Mouse (Mus musculus): ENCODE data around the gene Defb42. TPM values are rescaled to one million over a fixed set of nuclear protein-coding genes. Genes with fewer than 3 reads are reported as not detected.

Defb42 gene
- 1.2 and 2.2 TPM in 2 replicates for polyA plus RNA-seq (2015; fragmentation: Nextera tagmentation; extraction: Ambion mirVana)

- Histone ChIP-seq H3K4me1 (ENCODE audit: control insufficient read depth, insufficient read depth, low read length) (no peaks in the 10 kb centered on the region), H3K4me2 (ENCODE audit: low read depth, low read length) (no peak within 1 kb of the TSS), H3K27me3 (ENCODE audit: control insufficient read depth, insufficient read depth, low read length) (no peaks in the 10 kb centered on the region), H3K36me3 (ENCODE audit: control insufficient read depth, insufficient read depth) (no peaks in the 10 kb centered on the region), H3K27ac (ENCODE audit: low read length) (no peak within 1 kb of the TSS), H3K9me3 (replicated peaks; ENCODE audit: control insufficient read depth, low read length) (no peaks in the 10 kb centered on the region), H3K9ac (ENCODE audit: low read length) (no peak within 1 kb of the TSS), H3K4me3 (ENCODE audit: low read length) (no peak within 1 kb of the TSS)
- ATAC-seq (replicated peaks; ENCODE audit: extremely low read depth, insufficient read depth, low FRiP score): no peak
- 58% methylated on average over 3 of the region's 3 CpGs for WGBS
Measured at GRCm38 (mm10) chr14:63046691-63047090, at the start of gene Defb42. Defb42 (plus strand) TSS chr14:63046991.

- H3K4me2 ChIP-seq (ENCODE audit: low read depth, low read length): no peak within 1 kb of the TSS
- no peaks in the 10 kb centered on the region for H3K36me3 ChIP-seq (ENCODE audit: control insufficient read depth, insufficient read depth)
- 81% methylated on average over 8 of the region's 8 CpGs for WGBS
- no peaks in the 10 kb centered on the region for H3K27me3 ChIP-seq (ENCODE audit: control insufficient read depth, insufficient read depth, low read length)
- H3K9me3 ChIP-seq (replicated peaks; ENCODE audit: control insufficient read depth, low read length): no peaks in the 10 kb centered on the region
- H3K9ac ChIP-seq (ENCODE audit: low read length): no peak within 1 kb of the TSS
- no peak within 1 kb of the TSS for H3K4me3 ChIP-seq (ENCODE audit: low read length)
- no peaks in the 10 kb centered on the region for H3K4me1 ChIP-seq (ENCODE audit: control insufficient read depth, insufficient read depth, low read length)
- no peak for ATAC-seq (replicated peaks; ENCODE audit: extremely low read depth, insufficient read depth, low FRiP score)
- no peak within 1 kb of the TSS for H3K27ac ChIP-seq (ENCODE audit: low read length)
Measured at GRCm38 (mm10) chr14:62997777-62998176, 49.0 kb upstream of the Defb42 start, which contains the start of gene Defb47. Defb47 (plus strand) TSS chr14:62998077.

- no peak overlapping the region for H3K27ac ChIP-seq (ENCODE audit: low read length)
- no peaks in the 10 kb centered on the region for H3K36me3 ChIP-seq (ENCODE audit: control insufficient read depth, insufficient read depth)
- H3K4me3 ChIP-seq (ENCODE audit: low read length): no peak overlapping the region
- H3K4me1 ChIP-seq (ENCODE audit: control insufficient read depth, insufficient read depth, low read length): 0 out of 2 replicates have a peak, but pooled peaks cover 2% of the 10 kb centered on the region
- 79% methylated on average over 4 of the region's 4 CpGs for WGBS
- H3K9me3 ChIP-seq (replicated peaks; ENCODE audit: control insufficient read depth, low read length): no peaks in the 10 kb centered on the region
- H3K27me3 ChIP-seq (ENCODE audit: control insufficient read depth, insufficient read depth, low read length): no peaks in the 10 kb centered on the region
- no peak overlapping the region for H3K4me2 ChIP-seq (ENCODE audit: low read depth, low read length)
- H3K9ac ChIP-seq (ENCODE audit: low read length): no peak overlapping the region
- ATAC-seq (replicated peaks; ENCODE audit: extremely low read depth, insufficient read depth, low FRiP score): no peak
Measured at GRCm38 (mm10) chr14:62998977-62999376, 47.8 kb upstream of the Defb42 start.

DNA sequence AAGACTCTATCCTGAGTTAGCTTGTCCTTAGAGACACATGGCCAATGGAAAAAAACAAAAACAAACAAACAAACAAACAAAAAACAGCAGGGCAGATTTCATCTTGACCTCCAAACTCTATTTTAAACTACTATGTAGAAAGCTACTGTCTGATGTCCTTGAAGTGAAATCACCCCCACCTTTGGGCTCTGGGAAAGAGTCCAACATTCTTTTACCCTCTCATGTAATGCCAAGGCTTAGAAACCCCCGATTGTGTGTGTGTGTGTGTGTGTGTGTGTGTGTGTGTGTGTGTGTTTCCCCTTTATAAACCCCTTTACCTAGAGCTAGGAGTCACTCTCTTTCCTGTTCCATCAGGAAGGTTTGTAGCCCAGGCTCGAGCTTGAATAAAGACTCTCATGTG, 44.2 kb upstream of the Defb42 start:
- Histone ChIP-seq H3K4me3 (ENCODE audit: low read length) (no peak overlapping the region), H3K4me1 (ENCODE audit: control insufficient read depth, insufficient read depth, low read length) (0 out of 2 replicates have a peak, but pooled peaks cover 2% of the 10 kb centered on the region), H3K27me3 (ENCODE audit: control insufficient read depth, insufficient read depth, low read length) (no peaks in the 10 kb centered on the region), H3K9me3 (replicated peaks; ENCODE audit: control insufficient read depth, low read length) (no peaks in the 10 kb centered on the region), H3K9ac (ENCODE audit: low read length) (no peak overlapping the region), H3K36me3 (ENCODE audit: control insufficient read depth, insufficient read depth) (no peaks in the 10 kb centered on the region), H3K4me2 (ENCODE audit: low read depth, low read length) (no peak overlapping the region), H3K27ac (ENCODE audit: low read length) (peak overlapping the region; percentile 67)
- 31% methylated on average over 2 of the region's 2 CpGs for WGBS
- ATAC-seq (replicated peaks; ENCODE audit: extremely low read depth, insufficient read depth, low FRiP score): peak; percentile 81

DNA sequence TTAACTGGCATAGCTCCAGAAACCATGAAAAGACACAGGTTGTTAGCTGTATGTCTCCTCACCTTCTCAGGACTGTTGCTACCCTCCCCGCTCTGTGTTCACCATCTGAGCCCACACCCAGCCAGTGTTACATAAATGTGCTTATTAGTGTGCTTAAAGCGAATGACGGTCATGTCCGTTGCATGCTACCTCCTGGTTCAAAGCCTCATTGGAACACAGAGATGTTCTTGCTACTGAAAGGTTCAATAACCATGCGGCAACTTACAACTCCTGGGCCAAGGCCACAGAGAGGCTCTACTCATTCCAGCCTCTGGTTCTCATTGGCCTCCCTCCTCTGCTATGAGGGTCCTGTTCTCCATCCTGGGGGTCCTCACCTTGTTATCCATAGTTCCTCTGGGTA, 35.3 kb upstream of the Defb42 start, which contains the start of gene Defb43:
Gene Defb43 (plus strand): TSS at position 301 of the 400 bp plus-strand sequence.
- no peaks in the 10 kb centered on the region for H3K4me1 ChIP-seq (ENCODE audit: control insufficient read depth, insufficient read depth, low read length)
- no peak within 1 kb of the TSS for H3K4me3 ChIP-seq (ENCODE audit: low read length)
- H3K36me3 ChIP-seq (ENCODE audit: control insufficient read depth, insufficient read depth): no peaks in the 10 kb centered on the region
- no peak within 1 kb of the TSS for H3K4me2 ChIP-seq (ENCODE audit: low read depth, low read length)
- no peaks in the 10 kb centered on the region; the same call in 1 of the 2 replicates for H3K27me3 ChIP-seq (ENCODE audit: control insufficient read depth, insufficient read depth, low read length)
- H3K27ac ChIP-seq (ENCODE audit: low read length): no peak within 1 kb of the TSS
- 0 out of 2 replicates have a peak, but pooled peaks cover 4% of the 10 kb centered on the region for H3K9me3 ChIP-seq (replicated peaks; ENCODE audit: control insufficient read depth, low read length)
- ATAC-seq (replicated peaks; ENCODE audit: extremely low read depth, insufficient read depth, low FRiP score): no peak
- 87% methylated on average over 5 of the region's 5 CpGs for WGBS
- H3K9ac ChIP-seq (ENCODE audit: low read length): no peak within 1 kb of the TSS

DNA sequence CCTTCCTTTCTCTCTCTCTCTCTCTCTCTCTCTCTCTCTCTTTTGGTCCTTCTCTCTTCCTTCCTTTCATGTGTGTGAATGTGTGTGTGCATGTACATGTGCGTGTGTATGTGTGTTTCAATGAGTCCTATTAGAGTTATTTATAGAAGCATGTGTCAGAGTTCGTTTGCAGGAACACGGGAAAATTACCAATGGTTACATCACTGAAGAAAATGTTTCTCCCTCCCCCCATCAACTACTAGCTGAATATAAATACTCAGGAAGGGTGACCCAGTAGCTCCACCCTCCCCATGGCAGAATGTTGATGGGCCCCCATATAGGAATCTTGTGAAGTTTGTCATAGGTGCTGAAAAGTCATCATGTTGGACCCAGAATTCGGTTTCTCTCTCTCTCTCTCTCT, 33.7 kb upstream of the Defb42 start:
- no peaks in the 10 kb centered on the region for H3K36me3 ChIP-seq (ENCODE audit: control insufficient read depth, insufficient read depth)
- no peaks in the 10 kb centered on the region for H3K4me1 ChIP-seq (ENCODE audit: control insufficient read depth, insufficient read depth, low read length)
- H3K4me3 ChIP-seq (ENCODE audit: low read length): no peak overlapping the region
- H3K9ac ChIP-seq (ENCODE audit: low read length): no peak overlapping the region
- no peak overlapping the region for H3K27ac ChIP-seq (ENCODE audit: low read length)
- 50% methylated on average over 4 of the region's 4 CpGs for WGBS
- ATAC-seq (replicated peaks; ENCODE audit: extremely low read depth, insufficient read depth, low FRiP score): no peak
- no peaks in the 10 kb centered on the region; the same call in 1 of the 2 replicates for H3K27me3 ChIP-seq (ENCODE audit: control insufficient read depth, insufficient read depth, low read length)
- no peak overlapping the region for H3K4me2 ChIP-seq (ENCODE audit: low read depth, low read length)
- 0 out of 2 replicates have a peak, but pooled peaks cover 4% of the 10 kb centered on the region for H3K9me3 ChIP-seq (replicated peaks; ENCODE audit: control insufficient read depth, low read length)

DNA sequence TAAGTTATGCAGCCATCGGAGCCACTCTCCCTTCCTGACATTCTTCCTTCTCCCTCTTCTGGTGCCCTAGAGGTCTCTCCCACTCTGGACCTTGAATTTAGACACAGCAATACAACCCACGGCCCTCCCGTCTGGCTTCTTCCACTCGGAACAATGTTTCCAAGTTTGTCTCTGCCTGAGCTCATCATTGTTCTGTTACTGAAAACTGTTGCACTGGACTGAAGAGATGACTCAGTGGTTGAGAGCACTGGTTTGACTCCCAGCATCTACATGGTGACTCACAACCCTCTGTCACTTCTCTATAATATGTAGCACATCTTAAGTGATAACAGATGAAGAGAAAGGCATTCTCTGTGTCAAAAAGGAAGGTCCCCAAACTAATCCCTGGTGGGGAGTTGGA, 32.1 kb upstream of the Defb42 start:
- 0 out of 2 replicates have a peak, but pooled peaks cover 4% of the 10 kb centered on the region for H3K9me3 ChIP-seq (replicated peaks; ENCODE audit: control insufficient read depth, low read length)
- no peaks in the 10 kb centered on the region for H3K36me3 ChIP-seq (ENCODE audit: control insufficient read depth, insufficient read depth)
- H3K27ac ChIP-seq (ENCODE audit: low read length): no peak overlapping the region
- 44% methylated on average over 4 of the region's 4 CpGs for WGBS
- H3K9ac ChIP-seq (ENCODE audit: low read length): no peak overlapping the region
- H3K4me3 ChIP-seq (ENCODE audit: low read length): no peak overlapping the region
- no peaks in the 10 kb centered on the region; the same call in 1 of the 2 replicates for H3K27me3 ChIP-seq (ENCODE audit: control insufficient read depth, insufficient read depth, low read length)
- H3K4me2 ChIP-seq (ENCODE audit: low read depth, low read length): no peak overlapping the region
- ATAC-seq (replicated peaks; ENCODE audit: extremely low read depth, insufficient read depth, low FRiP score): no peak
- H3K4me1 ChIP-seq (ENCODE audit: control insufficient read depth, insufficient read depth, low read length): no peaks in the 10 kb centered on the region

- H3K9me3 ChIP-seq (replicated peaks; ENCODE audit: control insufficient read depth, low read length): no peaks in the 10 kb centered on the region
- H3K4me3 ChIP-seq (ENCODE audit: low read length): no peak overlapping the region
- H3K9ac ChIP-seq (ENCODE audit: low read length): no peak overlapping the region
- H3K4me2 ChIP-seq (ENCODE audit: low read depth, low read length): no peak overlapping the region
- no peak overlapping the region for H3K27ac ChIP-seq (ENCODE audit: low read length)
- H3K4me1 ChIP-seq (ENCODE audit: control insufficient read depth, insufficient read depth, low read length): no peaks in the 10 kb centered on the region
- H3K27me3 ChIP-seq (ENCODE audit: control insufficient read depth, insufficient read depth, low read length): no peaks in the 10 kb centered on the region; the same call in 1 of the 2 replicates
- no peak for ATAC-seq (replicated peaks; ENCODE audit: extremely low read depth, insufficient read depth, low FRiP score)
- H3K36me3 ChIP-seq (ENCODE audit: control insufficient read depth, insufficient read depth): no peaks in the 10 kb centered on the region
- 42% methylated on average over 6 of the region's 6 CpGs for WGBS
Measured at GRCm38 (mm10) chr14:63020524-63021156, 26.2 kb upstream of the Defb42 start.

DNA sequence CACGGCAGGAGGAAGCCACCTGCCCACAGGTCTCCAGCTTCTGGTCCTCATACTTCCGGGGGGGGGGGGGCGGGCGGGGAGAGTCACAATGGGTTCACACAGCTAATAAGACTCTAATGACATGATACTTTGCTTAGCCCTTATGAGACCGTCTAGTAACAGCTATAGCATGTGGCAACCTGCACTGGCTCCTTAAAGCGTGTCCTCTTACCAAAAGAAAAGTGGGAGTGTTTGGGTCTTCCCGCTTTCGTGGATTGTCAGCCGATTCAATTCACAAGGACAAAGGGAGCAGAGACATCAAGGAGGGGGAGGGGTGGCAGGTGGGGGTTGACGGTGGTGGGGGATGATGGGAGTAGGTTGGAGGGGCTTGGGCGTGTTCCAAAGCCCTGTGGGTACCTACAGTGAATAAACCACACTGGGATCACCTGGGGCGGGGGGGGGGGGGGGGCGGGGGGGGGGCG, 3.1 kb downstream of the Defb42 start, which contains the start of gene Defb30:
Gene Defb30 (minus strand): TSS at position 51 of the 461 bp plus-strand sequence.
- ATAC-seq (replicated peaks; ENCODE audit: extremely low read depth, insufficient read depth, low FRiP score): no peak
- Histone ChIP-seq H3K27me3 (ENCODE audit: control insufficient read depth, insufficient read depth, low read length) (no peaks in the 10 kb centered on the region), H3K4me2 (ENCODE audit: low read depth, low read length) (no peak within 1 kb of the TSS), H3K4me1 (ENCODE audit: control insufficient read depth, insufficient read depth, low read length) (peaks cover 6% of the 10 kb centered on the region), H3K9ac (ENCODE audit: low read length) (no peak within 1 kb of the TSS), H3K4me3 (ENCODE audit: low read length) (no peak within 1 kb of the TSS), H3K36me3 (ENCODE audit: control insufficient read depth, insufficient read depth) (no peaks in the 10 kb centered on the region), H3K9me3 (replicated peaks; ENCODE audit: control insufficient read depth, low read length) (no peaks in the 10 kb centered on the region), H3K27ac (ENCODE audit: low read length) (no peak within 1 kb of the TSS)
- WGBS: 75% methylated on average over 13 of the region's 14 CpGs

Measured in heart, embryonic 16.5 days (tissue).